Mouse (Mus musculus) testis, adult 2 months (tissue): Measurements from ENCODE around the gene Creb3l2. TPM values are rescaled to one million over a fixed set of nuclear protein-coding genes. Genes with fewer than 3 reads are reported as not detected.

Source experiments
- H3K27ac ChIP-seq: fragments of 200-500 bp; 2 replicates; pipeline ENCODE4 v1.5.1; 2012; ENCODE audit warnings: low read depth, low read length; ENCODE audit not compliant: control insufficient read depth, insufficient read depth
- H3K27me3 ChIP-seq: fragments of 200-500 bp; 2 replicates; pipeline ENCODE4 v1.6.1; 2012; ENCODE audit warnings: mild to moderate bottlenecking, low read length, moderate library complexity; ENCODE audit not compliant: control insufficient read depth, insufficient read depth
- H3K36me3 ChIP-seq: fragments of 200-500 bp; 2 replicates; pipeline ENCODE4 v1.6.1; 2012; ENCODE audit warnings: mild to moderate bottlenecking, low read length; ENCODE audit not compliant: control insufficient read depth, insufficient read depth
- H3K4me1 ChIP-seq: fragments of 200-500 bp; 2 replicates; pipeline ENCODE4 v1.6.1; 2012; ENCODE audit warnings: low read length; ENCODE audit not compliant: control insufficient read depth, insufficient read depth
- H3K4me3 ChIP-seq: fragments of 200-500 bp; 2 replicates; pipeline ENCODE4 v1.5.1; 2012; ENCODE audit warnings: low read depth, mild to moderate bottlenecking, low read length, moderate library complexity, mixed read lengths; ENCODE audit not compliant: control insufficient read depth
- CTCF ChIP-seq: fragments of 200-500 bp; IDR thresholded peaks from 2 replicates; pipeline ENCODE4 v1.5.1; 2012; ENCODE audit warnings: low read depth, mild to moderate bottlenecking, inconsistent platforms, low read length, moderate library complexity; ENCODE audit not compliant: control insufficient read depth, insufficient read depth, insufficient replicate concordance
- POLR2A ChIP-seq: fragments of 200-500 bp; IDR thresholded peaks from 2 replicates; pipeline ENCODE4 v1.6.1; 2012; ENCODE audit warnings: low read depth, mild to moderate bottlenecking, inconsistent platforms, low read length, moderate library complexity; ENCODE audit not compliant: control insufficient read depth
- polyA plus RNA-seq: library from polyadenylated mRNA; depleted of rRNA; stranded (reverse); fragments of >200 nt; gene quantifications from 2 replicates; pipeline ENCODE4 v1.2.3, GENCODE M21; 2012; rRNA removed

Creb3l2 gene
- 2.0 and 2.1 TPM in 2 replicates for polyA plus RNA-seq

DNA sequence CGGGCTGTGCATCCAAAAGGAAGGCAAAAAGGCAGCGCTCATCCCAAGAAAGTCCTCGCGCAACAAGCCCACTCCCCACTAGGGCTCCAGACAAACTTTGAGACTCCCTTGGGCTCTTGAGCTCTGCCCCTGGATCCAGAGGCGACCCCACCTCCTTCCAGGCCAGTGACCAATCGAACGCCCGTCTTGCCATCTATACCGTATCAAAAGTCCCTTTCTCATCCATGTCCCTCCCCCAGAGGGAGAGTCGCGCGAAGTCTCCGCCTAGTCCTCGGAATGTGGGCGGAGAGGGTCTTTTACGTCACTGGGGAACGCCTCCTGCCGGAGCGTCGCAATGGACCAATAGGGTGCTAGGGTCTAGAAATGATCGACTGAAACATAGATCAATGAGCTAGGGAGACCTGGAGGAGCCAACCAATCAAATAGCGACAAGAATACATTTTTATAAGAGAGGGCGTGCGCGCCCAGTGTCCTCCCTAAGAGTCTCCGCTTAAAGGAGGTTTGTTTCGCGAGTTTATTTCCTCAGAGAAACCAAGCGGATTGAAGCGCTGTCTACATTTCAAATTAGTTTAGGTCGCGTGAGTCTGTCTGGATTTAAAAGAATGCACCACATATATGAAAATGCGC is at the start of gene Creb3l2:
Gene Creb3l2, minus strand, starts transcription at position 106 of the 627 bp plus-strand sequence.
- peak within 1 kb of the TSS; percentile 86 for H3K4me3 ChIP-seq
- no peaks in the 10 kb centered on the region for H3K36me3 ChIP-seq
- peaks cover 11% of the 10 kb centered on the region for H3K4me1 ChIP-seq
- TF ChIP-seq CTCF (no peak), POLR2A (peak; percentile 62)
- H3K27ac ChIP-seq: peak within 1 kb of the TSS; percentile 75
- no peaks in the 10 kb centered on the region for H3K27me3 ChIP-seq

DNA sequence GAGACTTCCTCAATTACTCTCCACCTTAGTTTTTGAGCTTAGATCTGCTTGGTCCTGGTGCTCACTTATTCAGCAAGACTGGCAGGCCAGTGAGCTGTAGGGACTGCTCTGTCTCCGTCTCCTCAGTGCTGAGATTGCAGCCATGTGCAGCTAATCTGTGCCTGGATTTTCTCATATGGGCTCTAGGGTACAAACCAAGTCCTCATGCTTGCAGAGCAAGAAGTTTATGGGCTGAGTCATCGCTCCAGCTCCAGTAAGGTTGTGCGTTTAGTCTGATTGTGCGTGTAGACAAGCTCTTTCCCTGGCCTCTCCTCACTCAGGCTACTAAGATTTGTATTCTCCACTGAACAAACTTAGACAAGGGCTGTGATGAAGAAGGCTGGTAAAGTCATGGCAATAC is 44.6 kb upstream of the Creb3l2 start:
- H3K27me3 ChIP-seq: no peaks in the 10 kb centered on the region
- TF ChIP-seq CTCF (no peak), POLR2A (no peak)

DNA sequence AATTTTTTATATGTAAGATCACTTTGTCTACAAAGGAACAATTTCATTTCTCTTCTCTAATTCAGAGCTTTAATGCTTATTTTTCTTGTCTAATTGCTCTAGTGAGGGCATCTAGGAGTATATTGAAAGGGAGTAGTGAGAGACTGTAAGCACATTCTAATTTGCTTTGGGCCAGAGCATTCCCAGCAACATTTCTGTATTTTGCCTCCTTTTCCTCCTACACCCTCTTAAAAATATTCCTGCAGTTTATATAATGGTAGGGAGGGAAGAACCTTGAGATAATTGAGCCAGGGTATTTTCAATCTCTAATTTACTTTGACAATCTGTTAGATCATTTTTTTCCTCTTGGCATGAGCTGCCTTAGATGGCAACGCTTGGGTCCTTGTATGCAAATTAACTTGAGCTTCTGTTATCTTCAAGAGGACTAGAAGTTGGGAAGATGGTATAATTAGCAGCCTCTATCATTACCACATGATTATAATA is 42.7 kb upstream of the Creb3l2 start:
- H3K27me3 ChIP-seq: no peaks in the 10 kb centered on the region
- no peaks in the 10 kb centered on the region for H3K4me1 ChIP-seq
- no peak for TF ChIP-seq CTCF
- TF ChIP-seq POLR2A: no peak
- no peaks in the 10 kb centered on the region for H3K36me3 ChIP-seq
- H3K27ac ChIP-seq: no peak overlapping the region
- H3K4me3 ChIP-seq: no peak overlapping the region

More for the DNA sequence above, 44.6 kb upstream of the Creb3l2 start:
- Histone ChIP-seq H3K27ac (no peak overlapping the region), H3K4me1 (no peaks in the 10 kb centered on the region), H3K36me3 (no peaks in the 10 kb centered on the region), H3K4me3 (no peak overlapping the region)

DNA sequence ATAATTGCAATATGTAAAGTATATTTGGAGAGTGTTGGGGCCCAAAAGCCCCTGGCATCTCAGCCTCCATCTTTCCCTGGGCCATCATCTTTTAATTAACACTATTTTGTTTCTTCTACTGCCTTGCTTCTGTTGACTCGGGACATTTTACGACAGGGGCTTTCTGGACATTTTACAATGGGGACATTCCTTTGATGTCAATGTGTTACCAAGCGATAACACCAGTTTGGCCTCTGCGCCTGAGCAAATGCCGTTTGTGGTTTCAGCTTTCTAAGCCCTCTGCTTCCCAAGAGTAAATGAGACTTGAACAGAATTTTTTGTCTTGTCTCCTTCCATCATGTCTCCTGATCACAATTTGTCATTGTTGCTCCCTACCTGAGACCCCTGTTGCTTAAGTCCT is 41.3 kb upstream of the Creb3l2 start:
- Histone ChIP-seq H3K27ac (no peak overlapping the region), H3K4me3 (no peak overlapping the region), H3K36me3 (no peaks in the 10 kb centered on the region), H3K27me3 (no peaks in the 10 kb centered on the region), H3K4me1 (no peaks in the 10 kb centered on the region)
- TF ChIP-seq POLR2A (no peak), CTCF (no peak)

DNA sequence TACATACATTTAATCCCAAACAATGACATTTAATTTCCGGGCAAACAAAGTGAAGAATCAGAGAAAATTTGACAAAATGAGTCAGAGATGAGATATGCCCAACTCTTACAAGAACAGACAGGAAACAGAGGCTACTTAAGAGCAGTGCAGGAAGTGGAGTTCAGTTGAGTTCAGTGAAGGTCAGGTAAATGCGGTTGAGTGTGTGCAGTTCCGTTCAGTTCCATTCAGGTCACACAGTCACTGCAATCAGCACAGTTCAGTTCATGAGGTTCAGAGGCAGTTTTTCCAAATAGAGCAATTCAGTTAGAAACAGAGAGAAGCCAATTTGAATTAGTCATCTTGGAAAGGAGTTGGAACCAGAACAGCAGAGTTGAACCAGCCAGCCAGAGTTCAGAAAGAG is 39.2 kb upstream of the Creb3l2 start:
- H3K4me1 ChIP-seq: no peaks in the 10 kb centered on the region
- H3K36me3 ChIP-seq: no peaks in the 10 kb centered on the region
- no peaks in the 10 kb centered on the region for H3K27me3 ChIP-seq
- H3K27ac ChIP-seq: peak overlapping the region; percentile 80
- TF ChIP-seq POLR2A (no peak), CTCF (no peak)
- H3K4me3 ChIP-seq: no peak overlapping the region

DNA sequence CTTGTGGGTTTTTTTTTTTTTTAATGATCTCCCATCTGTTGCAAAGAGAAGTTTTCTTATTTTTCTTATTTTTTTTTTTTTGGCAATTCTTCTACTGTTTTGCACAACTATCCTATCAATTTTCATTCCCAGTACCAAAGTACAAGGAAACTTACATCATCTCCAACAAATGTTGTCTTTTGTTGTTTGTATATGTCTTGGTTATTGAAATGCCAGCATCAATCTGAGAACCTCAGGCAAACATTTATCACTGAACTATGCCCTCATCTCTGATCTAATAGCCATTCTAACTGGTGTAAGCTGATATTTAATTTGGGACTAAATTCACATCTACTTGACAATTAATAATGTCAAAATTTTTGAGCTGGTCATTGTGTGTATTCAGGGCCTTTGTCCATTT is 38.1 kb upstream of the Creb3l2 start:
- TF ChIP-seq CTCF: no peak
- H3K4me3 ChIP-seq: no peak overlapping the region
- no peaks in the 10 kb centered on the region for H3K36me3 ChIP-seq
- no peak overlapping the region for H3K27ac ChIP-seq
- H3K4me1 ChIP-seq: no peaks in the 10 kb centered on the region
- no peaks in the 10 kb centered on the region for H3K27me3 ChIP-seq

DNA sequence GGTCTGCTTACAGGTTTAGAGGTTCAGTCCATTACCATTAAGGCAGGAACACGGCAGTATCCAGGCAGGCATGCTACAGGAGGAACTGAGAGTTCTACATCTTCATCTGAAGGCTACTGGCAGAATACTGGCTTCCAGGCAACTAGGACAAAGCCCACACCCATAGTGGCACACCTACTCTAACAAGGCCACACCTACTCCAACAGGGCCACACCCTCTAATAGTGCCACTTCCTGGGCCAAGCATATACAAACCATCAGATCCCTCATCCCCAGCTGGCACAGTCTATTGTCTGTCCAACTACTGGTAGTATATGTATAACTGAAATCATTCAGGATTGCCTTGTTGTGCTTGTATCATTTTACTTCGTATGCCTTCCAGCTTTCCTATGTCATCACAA is 36.5 kb upstream of the Creb3l2 start:
- no peaks in the 10 kb centered on the region for H3K27me3 ChIP-seq
- H3K4me3 ChIP-seq: no peak overlapping the region
- TF ChIP-seq CTCF: no peak
- TF ChIP-seq POLR2A: no peak
- no peak overlapping the region for H3K27ac ChIP-seq
- H3K4me1 ChIP-seq: no peaks in the 10 kb centered on the region
- no peaks in the 10 kb centered on the region for H3K36me3 ChIP-seq
